Mouse (Mus musculus) fibroblast of lung, adult 2 months (primary cell): Measurements from ENCODE around the gene Hnrnph1.
A peak's percentile ranks its signal among the peaks of the same experiment; 100 is the strongest.

Source experiments
- DNase-seq: peaks from one replicate; pipeline ENCODE4 v3.0.0-alpha.2; 2011; ENCODE audit warnings: low read depth

The Hnrnph1 gene

GRCm38 (mm10) chr11:50403367-50404014 is 26.7 kb downstream of the Hnrnph1 start:
- peak; percentile 25 for DNase-seq

- DNase-seq: no peak
Measured at GRCm38 (mm10) chr11:50407235-50407634, 30.4 kb downstream of the Hnrnph1 start.

DNA sequence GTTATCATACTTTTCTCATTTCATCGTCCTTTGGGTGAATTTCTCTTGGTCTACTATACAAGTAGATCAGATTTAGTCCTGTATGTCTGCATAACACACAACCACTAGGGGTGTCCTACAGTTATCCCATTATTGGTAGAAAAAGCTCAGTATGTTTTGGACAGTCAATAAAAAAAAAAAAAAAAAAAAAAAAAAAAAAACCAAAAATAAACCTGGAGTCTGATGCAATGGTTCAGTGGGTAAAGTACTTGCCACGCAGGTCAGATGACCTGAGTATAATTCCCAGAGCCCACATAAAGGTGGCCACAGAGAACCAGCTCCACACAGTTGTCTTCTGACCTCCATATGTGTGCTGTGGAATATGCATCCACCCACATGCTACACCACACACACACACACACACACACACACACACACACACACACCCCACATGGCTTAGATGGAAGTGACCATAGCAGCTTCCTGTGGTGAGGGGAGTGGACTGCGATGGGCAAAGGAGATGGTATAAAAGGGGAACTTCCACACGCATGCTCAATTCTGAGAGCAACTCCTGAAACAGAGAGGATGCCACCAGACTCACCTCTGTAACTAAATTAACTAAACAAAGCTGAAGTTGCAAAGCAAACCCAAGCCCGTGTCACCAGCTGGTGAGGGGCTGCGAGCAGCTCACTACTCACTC is 38.9 kb downstream of the Hnrnph1 start:
- DNase-seq: no peak

GRCm38 (mm10) chr11:50417856-50418255 is 41.1 kb downstream of the Hnrnph1 start:
- DNase-seq: no peak

GRCm38 (mm10) chr11:50421461-50421860 is 44.7 kb downstream of the Hnrnph1 start:
- no peak for DNase-seq

GRCm38 (mm10) chr11:50421934-50422780 is 45.4 kb downstream of the Hnrnph1 start:
- no peak for DNase-seq

DNA sequence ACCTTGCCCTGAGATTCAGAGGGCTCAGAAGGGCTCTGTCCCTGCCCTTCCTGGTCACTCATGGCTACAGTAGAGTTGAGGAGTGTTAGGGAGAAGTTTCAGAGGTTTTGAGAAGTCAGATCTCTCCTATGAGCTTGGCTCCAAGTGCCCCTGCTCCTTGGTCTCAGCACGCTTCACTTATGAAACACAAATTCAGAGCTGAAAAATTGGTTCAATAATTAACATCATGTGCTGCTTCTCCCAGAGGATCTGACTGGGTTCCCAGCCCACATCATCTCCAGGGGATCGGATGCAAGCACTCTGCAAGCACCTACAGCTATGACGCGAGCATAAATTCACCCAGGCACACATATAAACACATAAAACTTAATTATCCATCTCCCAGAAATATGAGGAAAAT is 49.3 kb downstream of the Hnrnph1 start:
- DNase-seq: no peak

DNA sequence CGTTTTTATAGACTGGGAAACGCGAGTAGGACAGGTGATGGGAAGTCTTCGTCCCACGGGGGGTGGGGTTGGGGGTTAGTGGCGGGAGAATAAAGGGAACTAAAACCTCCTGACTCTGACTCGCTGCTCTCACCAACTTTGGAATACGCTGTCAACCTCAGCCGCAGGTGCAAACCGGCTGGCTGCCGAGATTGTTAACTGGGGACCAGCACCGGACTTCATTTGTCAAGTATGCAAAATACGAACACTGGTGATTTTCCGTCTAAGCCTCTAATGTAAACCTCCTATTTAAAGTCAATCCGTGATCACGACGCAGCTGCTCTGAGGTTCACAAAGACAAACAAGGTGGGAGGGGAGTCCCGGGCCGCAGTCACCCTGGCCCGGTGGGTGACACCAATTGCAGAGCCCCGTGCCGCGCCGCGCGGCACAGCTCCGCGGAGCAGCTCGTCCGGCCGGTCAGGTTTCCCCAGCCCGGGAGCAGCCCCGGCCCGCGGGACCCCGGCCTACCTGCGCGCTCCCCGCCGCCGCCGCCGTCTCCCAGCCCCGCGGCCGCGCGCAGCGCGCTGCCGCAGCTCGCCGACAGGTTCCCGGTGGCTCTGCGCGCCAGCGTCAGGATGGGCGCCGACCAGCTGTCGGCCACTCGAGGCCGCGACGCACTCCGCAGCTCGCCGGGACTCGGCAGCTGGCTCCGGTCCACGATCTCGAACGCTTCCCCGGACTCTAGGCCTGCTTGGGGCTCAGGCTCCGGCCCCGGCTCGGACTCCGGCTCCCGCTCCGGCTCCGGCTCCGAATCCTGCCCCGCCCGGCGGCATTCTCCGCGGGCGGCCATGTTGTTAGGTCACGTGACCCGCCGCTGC is 53.7 kb downstream of the Hnrnph1 start, which contains the start of gene Rufy1:
Gene Rufy1, minus strand, starts transcription at position 849 of the 857 bp plus-strand sequence.
- no peak for DNase-seq

- no peak for DNase-seq
Measured at GRCm38 (mm10) chr11:50431134-50432068, 54.6 kb downstream of the Hnrnph1 start.

GRCm38 (mm10) chr11:50432069-50432440 is 55.3 kb downstream of the Hnrnph1 start:
- DNase-seq: peak; percentile 79

GRCm38 (mm10) chr11:50432896-50433295 is 56.1 kb downstream of the Hnrnph1 start:
- no peak for DNase-seq
